Mouse (Mus musculus): Measurements from ENCODE around the gene Dlec1. TPM values are rescaled to one million over a fixed set of nuclear protein-coding genes. Genes with fewer than 3 reads are reported as not detected.

The Dlec1 gene
- polyA plus RNA-seq, 1 experiment from 2014 or later = 1.4 TPM

DNA sequence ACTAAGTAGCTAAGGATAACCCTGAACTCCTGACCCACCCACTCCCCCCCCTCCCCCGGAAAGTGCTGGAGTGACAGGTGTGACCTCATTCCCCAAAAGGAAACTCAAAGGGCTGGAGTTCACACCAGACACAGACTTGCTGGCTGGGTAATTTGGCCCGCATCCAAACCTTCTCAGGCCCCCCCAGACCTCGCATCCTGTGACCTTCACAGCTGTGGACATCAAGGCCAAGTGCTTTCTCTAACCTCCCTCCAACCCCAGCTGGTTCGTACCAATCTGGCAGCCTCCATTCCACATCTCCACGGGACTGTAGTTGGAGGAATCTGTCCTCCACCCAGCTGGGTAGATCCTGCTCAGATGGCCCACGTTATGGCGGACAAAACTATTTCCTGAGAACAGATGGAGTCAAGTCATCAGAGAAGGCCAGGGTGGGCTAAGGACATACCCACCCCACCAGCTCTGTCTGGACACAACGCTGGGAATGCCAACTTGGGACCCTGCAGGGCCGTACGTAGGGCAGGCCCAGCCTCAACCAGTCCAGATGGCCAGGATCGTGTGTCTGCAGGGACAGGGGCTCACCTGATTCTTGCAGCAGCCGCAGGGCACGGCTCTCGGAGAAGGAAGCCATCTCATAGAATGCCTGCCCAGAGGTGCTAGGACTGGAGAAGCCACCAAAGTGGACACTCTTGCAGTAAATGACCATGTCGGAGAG, 28.9 kb upstream of the Dlec1 start:
- Histone ChIP-seq H3K9ac (no peak overlapping the region), H3K4me2 (no peak overlapping the region), H3K4me1 (peaks cover 11% of the 10 kb centered on the region), H3K9me3 (no peaks in the 10 kb centered on the region), H3K4me3 (no peak overlapping the region), H3K36me3 (peaks cover 7% of the 10 kb centered on the region; the same call in 1 of the 2 replicates), H3K27me3 (no peaks in the 10 kb centered on the region), H3K27ac (no peak overlapping the region)
- WGBS = 70% methylated on average over 15 of the region's 15 CpGs
- ATAC-seq (ENCODE audit: borderline replicate concordance, extremely low read depth, low FRiP score, low TSS enrichment) = no peak

DNA sequence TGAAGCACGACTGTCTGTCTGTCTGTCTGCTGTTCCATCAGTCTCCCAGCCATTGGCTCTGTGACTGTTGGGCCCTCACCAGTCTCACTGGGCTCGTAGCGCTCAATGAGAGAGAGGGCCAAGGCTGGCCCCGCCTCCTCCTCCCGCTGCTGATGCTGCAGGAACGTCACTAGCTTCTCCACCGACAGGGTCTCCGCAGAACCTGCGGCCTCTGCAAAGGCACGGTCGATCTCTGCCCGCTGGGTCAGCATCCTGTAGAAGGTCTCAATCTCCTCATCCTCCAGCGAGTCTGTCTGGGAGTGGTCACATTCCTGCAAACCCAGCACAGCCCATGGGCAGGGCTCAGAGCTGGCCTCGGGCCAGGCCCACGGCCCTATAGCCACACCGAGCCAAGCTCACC, 26.6 kb upstream of the Dlec1 start:
- H3K27me3 ChIP-seq = no peaks in the 10 kb centered on the region
- H3K36me3 ChIP-seq = peaks cover 7% of the 10 kb centered on the region; the same call in 1 of the 2 replicates
- H3K9me3 ChIP-seq = no peaks in the 10 kb centered on the region
- 65% methylated on average over 16 of the region's 16 CpGs for WGBS
- H3K4me2 ChIP-seq = no peak overlapping the region
- H3K4me3 ChIP-seq = no peak overlapping the region
- H3K4me1 ChIP-seq = peaks cover 9% of the 10 kb centered on the region
- ATAC-seq (ENCODE audit: borderline replicate concordance, extremely low read depth, low FRiP score, low TSS enrichment) = peak; percentile 16; the same call in 1 of the 2 replicates
- H3K27ac ChIP-seq = no peak overlapping the region
- H3K9ac ChIP-seq = no peak overlapping the region

DNA sequence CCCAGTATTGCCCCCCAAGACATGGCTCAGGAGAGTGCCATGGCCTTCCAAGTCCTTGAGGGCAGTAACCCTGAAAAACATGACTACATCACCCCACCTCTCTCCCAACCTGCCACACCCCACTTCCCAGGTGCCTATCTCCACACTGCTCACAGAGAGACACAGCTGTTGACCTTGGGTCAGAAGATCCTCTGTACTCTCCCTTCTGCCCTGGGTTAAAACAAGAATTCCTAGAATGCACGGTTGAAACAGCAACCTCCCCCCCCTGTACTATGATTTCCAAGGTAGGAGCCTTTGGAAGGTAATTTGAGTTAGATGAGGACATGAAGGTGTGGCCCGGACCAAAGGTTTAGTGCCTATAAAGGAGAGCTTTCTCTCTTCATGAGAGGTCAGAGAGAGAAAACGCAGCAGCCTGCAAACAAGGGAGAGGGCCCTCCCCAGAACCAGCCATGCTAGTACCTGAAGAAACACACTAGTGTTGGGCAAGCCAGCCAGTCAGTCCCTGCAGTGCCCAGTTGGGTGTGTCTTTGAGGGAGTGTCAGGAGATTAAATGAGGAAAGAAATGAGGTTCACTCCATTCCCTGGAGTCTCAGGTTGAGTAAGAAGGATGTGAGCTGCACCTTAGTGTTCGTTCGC, 22.1 kb upstream of the Dlec1 start:
- H3K27me3 ChIP-seq = no peaks in the 10 kb centered on the region
- peaks cover 14% of the 10 kb centered on the region for H3K4me1 ChIP-seq
- no peak overlapping the region for H3K27ac ChIP-seq
- no peak overlapping the region for H3K9ac ChIP-seq
- WGBS = 70% methylated on average over 5 of the region's 5 CpGs
- no peaks in the 10 kb centered on the region for H3K36me3 ChIP-seq
- no peak overlapping the region for H3K4me2 ChIP-seq
- no peak overlapping the region for H3K4me3 ChIP-seq
- no peaks in the 10 kb centered on the region for H3K9me3 ChIP-seq
- ATAC-seq (ENCODE audit: borderline replicate concordance, extremely low read depth, low FRiP score, low TSS enrichment) = no peak

DNA sequence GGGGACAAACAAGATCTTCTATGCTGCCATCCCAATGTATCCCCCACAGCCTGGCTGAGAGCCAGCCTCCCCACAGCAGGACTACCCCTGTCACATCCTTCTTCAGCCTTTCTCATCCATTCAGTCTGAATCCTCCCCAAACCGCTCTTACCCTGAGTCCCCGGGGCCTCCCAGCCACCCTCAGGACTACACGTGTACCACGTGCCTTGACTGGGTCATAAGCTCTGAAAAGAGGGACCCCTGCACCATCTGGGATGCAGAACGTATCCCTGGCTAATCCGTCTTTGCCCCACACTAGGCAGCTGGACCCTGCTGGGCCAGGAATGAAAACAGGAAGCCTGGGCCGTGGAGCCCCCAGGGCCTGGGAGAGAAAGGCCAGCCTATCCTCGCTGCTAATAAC, 20.2 kb upstream of the Dlec1 start:
- Histone ChIP-seq H3K9me3 (no peaks in the 10 kb centered on the region), H3K4me2 (no peak overlapping the region), H3K4me1 (peaks cover 9% of the 10 kb centered on the region; the same call in 1 of the 2 replicates), H3K36me3 (no peaks in the 10 kb centered on the region), H3K4me3 (no peak overlapping the region), H3K9ac (no peak overlapping the region), H3K27ac (no peak overlapping the region), H3K27me3 (no peaks in the 10 kb centered on the region)
- ATAC-seq (ENCODE audit: borderline replicate concordance, extremely low read depth, low FRiP score, low TSS enrichment) = no peak
- 27% methylated on average over 8 of the region's 8 CpGs for WGBS

DNA sequence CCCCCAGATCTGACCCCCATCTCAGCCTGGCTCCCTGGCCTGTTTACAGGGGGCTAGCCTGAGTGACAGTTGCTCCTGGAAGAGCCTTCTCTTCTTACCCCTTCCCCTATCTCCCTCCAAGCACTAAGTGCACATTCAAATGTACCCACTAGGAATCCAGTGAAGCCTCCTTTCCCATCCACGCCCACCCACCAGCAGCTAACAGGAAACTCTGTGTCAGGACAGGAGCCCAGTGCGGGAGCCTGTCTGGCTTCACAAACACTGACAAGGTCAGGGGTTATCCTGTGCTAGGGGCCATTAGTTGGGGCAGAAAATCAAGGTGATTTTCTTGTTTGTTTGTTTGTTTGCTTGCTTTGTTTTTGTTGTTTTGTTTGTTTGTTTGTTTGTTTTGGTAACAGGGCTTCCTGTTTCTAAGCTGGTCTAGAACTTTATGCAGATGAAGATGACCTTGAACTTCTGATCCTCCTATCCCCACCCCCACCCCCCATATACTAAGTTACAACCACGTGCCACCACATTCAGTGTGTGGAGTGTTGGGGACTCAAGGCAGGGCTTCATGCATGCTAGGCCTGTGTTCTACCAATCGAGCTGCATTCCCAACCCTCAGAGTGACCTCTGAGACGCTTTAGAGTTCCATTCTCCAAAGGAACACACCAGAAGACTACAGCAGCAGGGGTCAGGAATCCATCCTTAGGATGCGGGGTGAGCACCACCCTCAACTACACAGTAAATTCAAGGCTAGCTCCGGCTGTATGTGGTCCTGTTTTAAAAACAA, 19.4 kb upstream of the Dlec1 start:
- Histone ChIP-seq H3K36me3 (no peaks in the 10 kb centered on the region), H3K27me3 (no peaks in the 10 kb centered on the region), H3K9me3 (no peaks in the 10 kb centered on the region), H3K4me1 (peaks cover 12% of the 10 kb centered on the region), H3K4me2 (no peak overlapping the region), H3K9ac (no peak overlapping the region), H3K4me3 (no peak overlapping the region), H3K27ac (no peak overlapping the region; the same call in 1 of the 2 replicates)
- ATAC-seq (ENCODE audit: borderline replicate concordance, extremely low read depth, low FRiP score, low TSS enrichment) = no peak
- WGBS = 69% methylated on average over 7 of the region's 7 CpGs

DNA sequence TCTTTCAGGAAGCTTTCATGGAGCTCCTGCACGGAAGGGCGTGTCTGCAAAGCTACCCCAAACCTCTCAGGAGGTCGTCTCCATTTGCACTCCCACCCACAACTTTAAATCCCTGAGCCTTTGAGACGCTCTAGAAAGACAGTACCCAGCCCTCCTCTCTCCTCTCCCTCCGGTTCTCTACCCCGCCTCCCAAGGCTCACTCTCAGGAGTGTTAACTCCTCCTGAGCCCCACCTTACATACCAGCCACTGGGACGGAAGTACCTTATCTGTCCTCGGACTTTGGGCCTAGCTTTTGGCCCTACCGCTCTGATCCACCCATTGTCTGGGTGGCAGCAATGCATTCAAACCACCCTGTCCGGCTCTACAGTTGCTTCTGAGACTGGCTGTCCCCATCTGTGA, 18.3 kb upstream of the Dlec1 start:
- no peak overlapping the region for H3K4me2 ChIP-seq
- WGBS = 66% methylated on average over 10 of the region's 10 CpGs
- H3K9ac ChIP-seq = no peak overlapping the region
- H3K36me3 ChIP-seq = no peaks in the 10 kb centered on the region
- no peak overlapping the region for H3K27ac ChIP-seq
- peaks cover 15% of the 10 kb centered on the region for H3K4me1 ChIP-seq
- no peaks in the 10 kb centered on the region for H3K27me3 ChIP-seq
- H3K9me3 ChIP-seq = no peaks in the 10 kb centered on the region
- no peak overlapping the region for H3K4me3 ChIP-seq
- ATAC-seq (ENCODE audit: borderline replicate concordance, extremely low read depth, low FRiP score, low TSS enrichment) = no peak

DNA sequence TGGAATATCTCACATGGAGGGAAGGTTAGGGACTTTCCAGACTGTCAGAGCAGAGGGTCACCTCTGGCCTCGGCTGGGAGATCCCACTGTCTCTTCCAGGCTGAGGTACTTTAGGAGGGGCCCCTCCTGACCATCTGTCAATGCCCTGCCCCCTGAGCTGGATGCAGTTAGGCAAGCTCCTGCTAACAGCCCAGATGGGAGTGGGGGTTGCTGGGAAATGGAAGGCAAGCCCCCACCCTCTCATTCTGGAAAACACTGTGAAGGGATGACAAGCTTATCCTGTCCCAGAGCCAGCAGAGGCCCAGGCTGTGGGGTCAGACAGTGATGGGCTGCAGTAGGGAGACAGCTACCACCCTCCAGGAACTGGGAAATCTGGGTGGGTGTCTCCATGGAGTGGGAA, 15.8 kb upstream of the Dlec1 start:
- Histone ChIP-seq H3K9me3 (no peaks in the 10 kb centered on the region), H3K27me3 (peaks cover 2% of the 10 kb centered on the region; the same call in 1 of the 2 replicates), H3K9ac (no peak overlapping the region), H3K36me3 (no peaks in the 10 kb centered on the region), H3K4me3 (no peak overlapping the region), H3K27ac (no peak overlapping the region), H3K4me2 (no peak overlapping the region), H3K4me1 (peaks cover 20% of the 10 kb centered on the region)
- no peak for ATAC-seq (ENCODE audit: borderline replicate concordance, extremely low read depth, low FRiP score, low TSS enrichment)
- 43% methylated on average over 1 of the region's 1 CpGs for WGBS

DNA sequence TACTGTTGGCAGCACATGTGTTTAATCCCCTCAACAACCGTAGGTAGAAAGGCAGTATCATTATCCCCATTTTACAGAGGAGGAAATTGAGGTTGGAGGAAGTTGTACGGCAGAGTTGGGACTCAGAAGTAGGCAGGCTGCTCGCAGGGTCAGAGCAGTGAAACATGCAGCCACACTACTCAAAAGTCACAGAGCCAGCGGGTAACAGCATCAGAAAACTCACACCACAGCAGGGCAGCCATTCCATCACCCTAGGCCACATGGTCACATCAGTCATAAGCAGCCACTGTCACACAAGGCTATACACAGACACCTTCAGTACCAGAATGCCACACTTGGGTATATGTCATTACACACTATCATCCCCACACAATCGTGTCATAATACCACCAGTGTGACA, 15.0 kb upstream of the Dlec1 start:
- Histone ChIP-seq H3K4me1 (peaks cover 26% of the 10 kb centered on the region), H3K27ac (no peak overlapping the region), H3K4me3 (no peak overlapping the region), H3K9me3 (no peaks in the 10 kb centered on the region), H3K4me2 (no peak overlapping the region), H3K27me3 (peaks cover 11% of the 10 kb centered on the region), H3K36me3 (no peaks in the 10 kb centered on the region), H3K9ac (no peak overlapping the region)
- 77% methylated on average over 5 of the region's 5 CpGs for WGBS
- no peak for ATAC-seq (ENCODE audit: borderline replicate concordance, extremely low read depth, low FRiP score, low TSS enrichment)

DNA sequence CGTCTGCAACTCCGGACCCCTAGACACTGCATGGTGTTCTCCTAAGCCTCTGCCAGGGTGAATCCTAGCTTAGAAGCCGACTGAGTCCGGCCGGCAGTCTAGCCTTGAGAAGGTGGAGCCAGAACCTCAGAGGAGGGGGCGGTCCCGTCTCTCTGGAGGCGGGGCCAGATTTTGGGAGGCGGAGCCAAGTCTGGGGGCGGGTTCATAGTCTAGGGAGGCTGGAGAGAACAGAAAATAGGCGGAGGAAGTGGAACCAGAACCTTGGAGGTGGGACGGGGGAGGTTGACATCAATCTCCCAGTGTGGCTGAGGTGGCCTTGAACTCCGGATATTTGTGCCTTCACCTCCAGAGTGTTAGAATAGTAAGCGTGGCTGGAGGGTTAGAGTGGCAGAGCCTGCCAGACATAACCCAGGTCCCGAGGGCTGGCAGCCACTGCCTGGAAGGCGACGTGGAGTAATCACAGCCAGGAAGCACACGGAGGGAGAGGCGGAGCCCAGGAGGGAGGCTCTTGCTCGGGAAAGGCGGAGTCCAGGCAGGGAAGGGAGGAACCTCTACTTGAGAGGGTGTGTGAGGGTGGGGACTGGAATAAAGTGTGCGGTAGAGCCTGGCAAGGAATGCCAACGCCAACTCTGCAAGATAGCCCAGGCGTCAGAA, 14.0 kb upstream of the Dlec1 start:
- Histone ChIP-seq H3K4me1 (peaks cover 28% of the 10 kb centered on the region), H3K27ac (peak overlapping the region; percentile 92), H3K4me3 (peak overlapping the region; percentile 43), H3K9me3 (no peaks in the 10 kb centered on the region), H3K9ac (peak overlapping the region; percentile 31), H3K27me3 (peaks cover 11% of the 10 kb centered on the region), H3K4me2 (peak overlapping the region; percentile 66), H3K36me3 (no peaks in the 10 kb centered on the region)
- under 1% methylated on average over 24 of the region's 24 CpGs for WGBS
- ATAC-seq (ENCODE audit: borderline replicate concordance, extremely low read depth, low FRiP score, low TSS enrichment) = peak; percentile 90

DNA sequence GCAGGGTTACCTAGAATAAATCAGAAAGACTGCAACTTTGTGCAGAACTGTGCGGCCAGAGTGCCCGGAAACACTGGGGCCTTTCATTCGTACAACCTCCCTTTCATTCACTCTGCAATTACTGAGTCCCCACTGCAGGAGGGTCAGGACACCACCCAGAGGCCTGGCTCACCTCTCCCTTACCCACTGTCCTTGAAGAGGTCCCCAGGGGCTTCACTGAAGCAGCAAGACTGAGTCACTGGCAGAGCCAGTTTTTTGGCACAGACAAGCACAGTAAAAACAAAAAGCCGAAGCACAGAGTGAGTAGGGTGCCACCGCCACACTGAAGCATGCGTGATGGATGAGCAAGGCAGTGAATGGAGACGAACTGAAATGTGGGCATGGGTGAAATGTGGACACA, 12.8 kb upstream of the Dlec1 start:
- H3K9ac ChIP-seq = no peak overlapping the region
- H3K27ac ChIP-seq = no peak overlapping the region
- 62% methylated on average over 7 of the region's 7 CpGs for WGBS
- H3K4me1 ChIP-seq = peaks cover 40% of the 10 kb centered on the region
- H3K36me3 ChIP-seq = no peaks in the 10 kb centered on the region
- H3K4me2 ChIP-seq = no peak overlapping the region
- no peak for ATAC-seq (ENCODE audit: borderline replicate concordance, extremely low read depth, low FRiP score, low TSS enrichment)
- no peak overlapping the region for H3K4me3 ChIP-seq
- H3K27me3 ChIP-seq = peaks cover 11% of the 10 kb centered on the region
- no peaks in the 10 kb centered on the region for H3K9me3 ChIP-seq

DNA sequence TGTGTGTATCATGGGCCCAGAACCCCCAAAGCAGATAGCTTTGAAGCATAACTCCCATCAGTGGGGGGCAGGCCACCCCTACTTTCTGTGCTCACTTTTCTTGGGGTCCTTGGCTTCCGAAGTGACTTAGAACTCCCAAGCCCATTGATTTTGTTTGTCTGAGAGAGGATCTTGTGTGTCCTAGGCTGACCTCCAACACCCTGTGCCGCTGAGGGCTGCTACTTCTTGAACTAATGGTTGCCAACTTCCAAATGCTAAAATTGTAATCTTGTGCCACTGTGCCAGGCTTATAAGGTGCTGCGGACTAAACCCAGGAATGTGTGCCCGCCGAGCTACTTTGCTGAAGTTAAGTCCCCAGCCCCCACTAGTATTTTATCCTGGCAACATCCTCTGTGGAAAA, 11.8 kb upstream of the Dlec1 start:
- Histone ChIP-seq H3K36me3 (no peaks in the 10 kb centered on the region), H3K4me2 (no peak overlapping the region), H3K9ac (no peak overlapping the region), H3K27ac (no peak overlapping the region), H3K4me1 (peaks cover 49% of the 10 kb centered on the region), H3K4me3 (no peak overlapping the region), H3K27me3 (peaks cover 11% of the 10 kb centered on the region), H3K9me3 (no peaks in the 10 kb centered on the region)
- 92% methylated on average over 5 of the region's 5 CpGs for WGBS
- no peak for ATAC-seq (ENCODE audit: borderline replicate concordance, extremely low read depth, low FRiP score, low TSS enrichment)
